14 mouse cellular contexts compared by ENCODE assay signal in the genomic region with DNA sequence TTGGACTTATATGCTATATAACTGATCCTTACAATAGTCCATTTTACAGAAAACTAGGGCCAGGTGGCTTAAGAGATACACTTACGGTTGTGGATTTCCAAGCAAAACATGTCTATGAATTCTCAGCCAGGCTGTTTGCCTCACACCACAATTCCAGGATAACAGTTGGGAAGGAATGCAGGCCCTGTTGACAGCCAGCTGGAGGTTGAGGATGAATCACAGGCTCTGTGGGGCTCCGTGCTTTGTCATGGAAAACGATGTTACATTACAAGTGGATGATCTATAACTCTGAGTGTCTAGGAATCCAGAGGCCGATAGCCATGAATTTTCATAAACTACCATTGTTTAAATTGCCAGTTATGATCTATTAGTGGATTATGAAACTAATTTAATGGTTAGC.
DNase-seq lines count a peak whose midpoint lies in the region; ATAC-seq and TF ChIP-seq lines count a peak whose summit lies in the region.
"Had no signal": no experiment of that assay in that cellular context is flagged by ENCODE, and none has a peak within 500 bp of the region (broad histone marks: within the 10 kb centered on the region; RNA-seq: fewer than 3 reads in every experiment).

No protein-coding gene starts in this region.

- no peaks in the 10 kb centered on the region for H3K9me3 ChIP-seq in heart, embryonic 10.5 days
- H3K9me3 ChIP-seq: midbrain, embryonic 13.5 days; neural tube, embryonic 13.5 days had no signal

- H3K36me3 ChIP-seq in heart, embryonic 10.5 days = no peaks in the 10 kb centered on the region
- H3K36me3 ChIP-seq: midbrain, embryonic 13.5 days; neural tube, embryonic 13.5 days had no signal

- DNase-seq in heart, embryonic 10.5 days (ENCODE audit: low spot score) = peak; percentile 83
- no peak for DNase-seq in heart, adult 11 months
- DNase-seq in layer of hippocampus, adult 18-20 months (ENCODE audit: low spot score in 2 of 2) = peak; percentile 15 to 65
- no peak for DNase-seq in layer of hippocampus, adult 9-10 months (ENCODE audit: low spot score)
- DNase-seq in Patski (ENCODE audit: low read depth, low spot score) = no peak
- DNase-seq in layer of hippocampus, postnatal 36 days = peak; percentile 19 to 25
- no peak for DNase-seq in ovary, postnatal 14 days (ENCODE audit: low spot score)
- DNase-seq: kidney, adult 9 months; lung, postnatal 10 days; thymus, postnatal 14 days had no signal

- POLR2A ChIA-PET in Patski (lab: Charles Lee) = no interaction called here

- no peak for TF ChIP-seq CTCF in Patski (IDR thresholded peaks at IDR 0.05)

- H3K4me3 ChIP-seq in heart, embryonic 10.5 days = no peak overlapping the region
- H3K4me3 ChIP-seq: midbrain, embryonic 13.5 days; neural tube, embryonic 13.5 days had no signal

- 16% methylated on average over 4 of the region's 4 CpGs for WGBS in heart, embryonic 10.5 days

- H3K27ac ChIP-seq in heart, embryonic 10.5 days = 0 out of 2 replicates have a peak overlapping the region, but pooled peaks have one; percentile 19
- H3K27ac ChIP-seq: midbrain, embryonic 13.5 days; neural tube, embryonic 13.5 days had no signal

- no peaks in the 10 kb centered on the region for H3K27me3 ChIP-seq in heart, embryonic 10.5 days (ENCODE audit: insufficient read depth, poor library complexity, severe bottlenecking)
- H3K27me3 ChIP-seq in Patski = no peaks in the 10 kb centered on the region
- H3K27me3 ChIP-seq: CH12.LX; midbrain, embryonic 13.5 days; neural tube, embryonic 13.5 days had no signal

- in situ Hi-C loops in Patski (cut with MboI; ENCODE audit: low pct_unique_long_range_greater_than_20kb) = loop anchor here (25.0 kb wide), 1 partner anchor 735 kb away; a partner anchor contains a TSS

- CTCF ChIA-PET in Patski (lab: Charles Lee) = no interaction called here

- peaks cover 9% of the 10 kb centered on the region; the same call in 1 of the 2 replicates for H3K4me1 ChIP-seq in heart, embryonic 10.5 days
- H3K4me1 ChIP-seq: midbrain, embryonic 13.5 days had no signal

- peak; percentile 71 for ATAC-seq in Patski
- ATAC-seq: activated CD4-positive, CD25-positive, alpha-beta regulatory T cell, adult 4 months; midbrain, embryonic 13.5 days had no signal

Comparison
In these comparisons a context has a peak if more than half of its experiments do, and no peak if none do; other contexts are left out.
1. DNase-seq: peak in heart, embryonic 10.5 days (single experiment), layer of hippocampus, adult 18-20 months (2 of 2) and layer of hippocampus, postnatal 36 days (2 of 2); none in heart, adult 11 months (single experiment), layer of hippocampus, adult 9-10 months (single experiment), Patski (single experiment) and ovary, postnatal 14 days (single experiment).